Mouse (Mus musculus): ENCODE measurements around the gene Cd36. TPM values are rescaled to one million over a fixed set of nuclear protein-coding genes. Genes with fewer than 3 reads are reported as not detected.
"Not testable (repeated sequence)": the region's sequence is repeated elsewhere in the genome, so short reads cannot be mapped to it uniquely, and the experiment has no call there.

The Cd36 gene
- polyA plus RNA-seq (2012; rRNA removed), result 0.35 and 0.38 TPM in 2 replicates

DNA sequence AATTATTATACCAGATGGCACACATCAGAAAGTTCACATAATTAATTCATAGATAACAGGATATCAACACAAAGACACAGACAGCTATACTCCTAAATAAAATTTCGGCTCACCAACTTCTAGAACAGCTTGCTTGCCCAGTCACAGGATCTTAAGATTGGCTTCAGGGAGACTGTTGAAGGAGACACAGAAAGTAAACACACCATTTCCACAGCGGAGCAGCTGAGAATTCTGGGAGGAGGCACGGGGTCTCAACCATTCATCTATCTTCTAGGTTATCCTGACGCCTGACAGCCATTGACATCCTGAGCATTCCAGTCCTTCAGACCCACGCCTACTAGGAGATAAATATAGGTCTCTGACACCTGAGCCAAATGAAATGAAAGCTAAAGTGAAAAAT is at the start of gene Cd36:
Gene Cd36 (minus strand): TSS at position 204 of the 400 bp plus-strand sequence.
- H3K4me1 ChIP-seq (ENCODE audit: control insufficient read depth, insufficient read depth, low read length), result no peaks in the 10 kb centered on the region
- no peak for TF ChIP-seq POLR2A (IDR thresholded peaks at IDR 0.05; ENCODE audit: borderline replicate concordance, insufficient read depth, low read length)
- no peak for TF ChIP-seq CTCF (IDR thresholded peaks at IDR 0.05; ENCODE audit: borderline replicate concordance, insufficient read depth, low read depth, low read length)
- no peaks in the 10 kb centered on the region for H3K27me3 ChIP-seq (ENCODE audit: control insufficient read depth, insufficient read depth, low read length)
- 72% methylated on average over 5 of the region's 5 CpGs for WGBS
- no peak within 1 kb of the TSS for H3K27ac ChIP-seq (ENCODE audit: insufficient read depth, low read length)
- no peak for DNase-seq
- H3K4me3 ChIP-seq (replicated peaks; ENCODE audit: insufficient read depth, low read depth, low read length), result no peak within 1 kb of the TSS

DNA sequence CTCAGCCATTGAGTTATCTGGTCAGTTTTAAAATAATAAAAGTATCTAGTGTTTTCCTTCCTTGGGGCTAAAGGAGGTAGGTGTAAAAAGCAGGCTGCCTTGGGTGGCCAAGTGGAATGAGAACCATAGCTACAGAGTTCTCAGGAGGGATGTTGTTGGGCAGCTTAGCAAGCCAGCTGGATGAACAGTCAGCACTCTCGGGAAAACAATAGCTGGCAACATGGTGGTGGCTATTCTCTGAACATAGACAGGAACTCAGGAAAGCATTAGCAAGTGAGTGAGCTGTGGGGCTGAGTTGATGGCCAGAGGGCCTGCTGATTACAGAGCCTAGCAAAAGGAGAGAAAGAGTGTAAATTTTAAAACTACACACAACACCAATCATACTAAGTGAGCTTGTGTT is 45.9 kb upstream of the Cd36 start:
- H3K27ac ChIP-seq (ENCODE audit: insufficient read depth, low read length), result no peak overlapping the region
- 18% methylated on average over 1 of the region's 1 CpGs for WGBS
- no peaks in the 10 kb centered on the region for H3K27me3 ChIP-seq (ENCODE audit: control insufficient read depth, insufficient read depth, low read length)
- no peaks in the 10 kb centered on the region for H3K4me1 ChIP-seq (ENCODE audit: control insufficient read depth, insufficient read depth, low read length)
- TF ChIP-seq POLR2A (IDR thresholded peaks at IDR 0.05; ENCODE audit: borderline replicate concordance, insufficient read depth, low read length), result no peak
- TF ChIP-seq CTCF (IDR thresholded peaks at IDR 0.05; ENCODE audit: borderline replicate concordance, insufficient read depth, low read depth, low read length), result no peak
- no peak for DNase-seq
- H3K4me3 ChIP-seq (replicated peaks; ENCODE audit: insufficient read depth, low read depth, low read length), result no peak overlapping the region

DNA sequence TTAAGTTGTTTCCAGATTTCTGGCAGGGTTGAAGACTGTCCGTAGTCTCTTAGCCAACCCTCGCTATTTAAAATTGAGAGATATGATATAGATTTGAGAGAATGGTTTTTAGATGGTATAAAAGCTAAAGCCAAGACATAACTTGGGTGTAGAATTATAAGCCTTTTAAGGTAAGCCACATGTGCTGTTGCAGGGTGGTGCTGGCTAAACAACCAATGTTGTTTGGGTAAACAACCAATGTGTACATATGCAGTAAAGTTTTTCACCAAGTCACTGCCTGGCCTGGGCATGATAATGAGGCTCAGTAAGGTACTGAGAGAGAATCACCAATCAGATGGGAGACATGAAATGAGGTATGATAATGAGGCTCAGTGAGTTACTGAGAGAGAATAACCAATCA is 43.0 kb upstream of the Cd36 start:
- not testable (repeated sequence) for H3K27ac ChIP-seq (ENCODE audit: insufficient read depth, low read length); H3K4me3 ChIP-seq (replicated peaks; ENCODE audit: insufficient read depth, low read depth, low read length); H3K4me1 ChIP-seq (ENCODE audit: control insufficient read depth, insufficient read depth, low read length); H3K27me3 ChIP-seq (ENCODE audit: control insufficient read depth, insufficient read depth, low read length); DNase-seq
- 95% methylated on average over 2 of the region's 2 CpGs for WGBS

DNA sequence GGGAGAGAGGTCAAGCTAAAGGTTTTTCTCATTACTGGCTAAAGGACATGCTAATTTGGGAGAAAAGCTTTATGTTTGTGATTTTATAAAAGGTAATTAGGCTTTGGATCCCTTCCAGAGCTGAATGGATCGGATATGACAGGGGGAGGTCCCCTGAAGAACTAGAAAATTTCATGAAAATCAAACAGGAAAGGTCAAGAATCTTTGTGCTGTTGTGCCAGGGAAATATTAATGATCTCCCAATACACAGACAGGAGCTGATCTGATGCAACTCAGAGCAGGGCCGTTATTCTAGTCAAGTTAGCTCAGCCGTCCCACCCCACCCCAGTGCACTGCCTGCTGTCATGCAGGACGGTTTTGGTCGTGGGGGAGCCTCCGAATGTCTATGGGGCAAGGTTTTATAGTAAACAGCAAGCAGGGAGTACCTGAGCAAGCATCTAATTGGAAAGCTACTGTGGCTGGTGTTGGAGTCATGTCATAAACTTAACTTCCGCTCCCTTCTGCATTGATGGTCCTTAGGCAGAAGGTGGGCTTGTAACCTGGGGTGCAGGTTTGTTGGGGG is 40.5 kb upstream of the Cd36 start:
- no peak for DNase-seq
- TF ChIP-seq POLR2A (IDR thresholded peaks at IDR 0.05; ENCODE audit: borderline replicate concordance, insufficient read depth, low read length) (no peak), CTCF (IDR thresholded peaks at IDR 0.05; ENCODE audit: borderline replicate concordance, insufficient read depth, low read depth, low read length) (no peak)
- WGBS, result 31% methylated on average over 7 of the region's 7 CpGs
- Histone ChIP-seq H3K27ac (ENCODE audit: insufficient read depth, low read length) (no peak overlapping the region), H3K4me1 (ENCODE audit: control insufficient read depth, insufficient read depth, low read length) (no peaks in the 10 kb centered on the region), H3K27me3 (ENCODE audit: control insufficient read depth, insufficient read depth, low read length) (no peaks in the 10 kb centered on the region), H3K4me3 (replicated peaks; ENCODE audit: insufficient read depth, low read depth, low read length) (no peak overlapping the region)

DNA sequence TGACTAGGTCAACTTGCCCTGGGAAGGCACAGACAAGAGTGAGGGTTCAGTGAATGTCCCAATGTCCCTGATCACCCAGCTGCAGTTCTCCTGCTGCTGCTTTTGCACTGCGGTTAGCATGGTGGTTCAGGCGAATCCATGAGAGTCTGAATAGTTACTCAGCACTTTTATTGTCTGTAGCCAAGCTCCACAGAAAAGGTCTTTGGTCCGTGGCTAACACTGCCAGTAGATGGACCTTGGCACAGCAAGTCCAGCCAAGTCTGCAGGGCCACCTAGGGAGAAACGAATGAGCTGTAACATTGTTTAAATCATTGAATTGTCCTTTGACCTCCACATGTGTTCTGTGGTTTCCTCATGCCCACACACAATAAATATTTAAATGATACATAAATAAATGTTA is 39.9 kb upstream of the Cd36 start:
- H3K27ac ChIP-seq (ENCODE audit: insufficient read depth, low read length), result no peak overlapping the region

DNA sequence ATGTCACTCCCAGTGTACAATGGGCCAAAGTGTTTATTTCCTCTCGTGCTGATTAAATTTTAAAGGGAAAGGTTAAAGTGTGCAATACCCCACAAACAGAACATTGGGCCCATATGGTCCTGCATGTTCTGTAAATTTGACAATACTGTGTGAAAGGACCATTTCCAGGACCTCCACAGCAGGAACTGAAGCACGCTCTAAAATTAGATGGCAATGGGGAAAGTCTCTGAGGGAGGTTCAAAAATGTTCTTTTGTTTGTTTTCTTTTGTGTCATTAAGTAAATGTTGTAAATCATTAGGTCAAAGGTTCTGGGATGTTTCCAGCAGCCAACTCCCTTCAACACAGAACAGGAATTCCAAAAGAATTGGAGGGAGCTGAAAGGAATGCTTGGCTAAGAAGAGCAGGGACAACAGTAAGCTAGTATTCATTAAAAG is 35.5 kb upstream of the Cd36 start:
- 56% methylated on average over 2 of the region's 2 CpGs for WGBS
- Histone ChIP-seq H3K27me3 (ENCODE audit: control insufficient read depth, insufficient read depth, low read length) (no peaks in the 10 kb centered on the region), H3K4me3 (replicated peaks; ENCODE audit: insufficient read depth, low read depth, low read length) (no peak overlapping the region), H3K4me1 (ENCODE audit: control insufficient read depth, insufficient read depth, low read length) (no peaks in the 10 kb centered on the region), H3K27ac (ENCODE audit: insufficient read depth, low read length) (no peak overlapping the region)
- no peak for DNase-seq
- no peak for TF ChIP-seq POLR2A (IDR thresholded peaks at IDR 0.05; ENCODE audit: borderline replicate concordance, insufficient read depth, low read length)
- no peak for TF ChIP-seq CTCF (IDR thresholded peaks at IDR 0.05; ENCODE audit: borderline replicate concordance, insufficient read depth, low read depth, low read length)

More for the DNA sequence above, 39.9 kb upstream of the Cd36 start:
- H3K27me3 ChIP-seq (ENCODE audit: control insufficient read depth, insufficient read depth, low read length), result no peaks in the 10 kb centered on the region
- H3K4me1 ChIP-seq (ENCODE audit: control insufficient read depth, insufficient read depth, low read length), result no peaks in the 10 kb centered on the region
- H3K4me3 ChIP-seq (replicated peaks; ENCODE audit: insufficient read depth, low read depth, low read length), result no peak overlapping the region
- 6% methylated on average over 4 of the region's 4 CpGs for WGBS
- no peak for TF ChIP-seq POLR2A (IDR thresholded peaks at IDR 0.05; ENCODE audit: borderline replicate concordance, insufficient read depth, low read length)
- TF ChIP-seq CTCF (IDR thresholded peaks at IDR 0.05; ENCODE audit: borderline replicate concordance, insufficient read depth, low read depth, low read length), result no peak
- DNase-seq, result no peak

DNA sequence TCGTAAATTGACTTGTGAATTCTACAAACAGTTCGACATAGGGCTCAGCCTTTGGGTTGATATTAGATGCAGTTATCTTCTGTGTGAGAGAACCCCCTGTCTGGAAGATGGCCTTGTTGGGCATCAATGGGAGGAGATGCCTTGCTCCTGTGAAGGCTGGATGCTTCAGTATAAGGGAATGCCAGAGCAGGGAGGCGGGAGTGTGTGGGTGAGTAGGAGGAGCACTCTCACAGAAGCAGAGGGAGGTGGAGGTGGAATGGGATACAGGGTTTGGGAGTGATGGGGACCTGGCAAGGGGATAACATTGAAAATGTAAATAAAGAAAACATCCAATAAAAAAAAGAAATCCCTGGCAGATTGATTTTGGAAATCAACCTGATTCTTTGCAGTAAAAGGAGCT is 35.0 kb upstream of the Cd36 start:
- no peaks in the 10 kb centered on the region for H3K4me1 ChIP-seq (ENCODE audit: control insufficient read depth, insufficient read depth, low read length)
- no peak for TF ChIP-seq POLR2A (IDR thresholded peaks at IDR 0.05; ENCODE audit: borderline replicate concordance, insufficient read depth, low read length)
- no peak for DNase-seq
- H3K27me3 ChIP-seq (ENCODE audit: control insufficient read depth, insufficient read depth, low read length), result no peaks in the 10 kb centered on the region
- no peak overlapping the region for H3K4me3 ChIP-seq (replicated peaks; ENCODE audit: insufficient read depth, low read depth, low read length)
- WGBS, result 84% methylated on average over 3 of the region's 3 CpGs
- H3K27ac ChIP-seq (ENCODE audit: insufficient read depth, low read length), result no peak overlapping the region

DNA sequence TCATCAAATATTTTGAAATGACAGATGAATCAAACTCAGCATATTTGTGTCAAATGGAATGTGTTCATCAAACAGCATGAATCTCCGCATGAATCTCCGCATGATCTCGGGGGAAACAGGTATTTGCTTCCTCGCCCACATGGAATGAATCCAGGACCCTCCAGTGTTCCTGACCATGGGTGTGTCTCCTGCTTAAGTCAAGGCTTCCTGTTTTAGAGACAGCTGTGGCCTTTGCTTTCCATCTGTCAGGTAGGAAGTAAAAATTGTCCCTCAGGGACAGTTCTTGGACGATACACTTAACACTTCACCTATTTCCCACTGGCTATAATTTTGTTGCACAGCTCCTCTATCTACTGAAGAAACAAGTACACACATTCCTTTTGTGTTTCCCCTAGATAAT is 30.4 kb upstream of the Cd36 start:
- H3K4me1 ChIP-seq (ENCODE audit: control insufficient read depth, insufficient read depth, low read length), result no peaks in the 10 kb centered on the region
- 25% methylated on average over 5 of the region's 5 CpGs for WGBS
- H3K27ac ChIP-seq (ENCODE audit: insufficient read depth, low read length), result no peak overlapping the region
- no peak for DNase-seq
- TF ChIP-seq POLR2A (IDR thresholded peaks at IDR 0.05; ENCODE audit: borderline replicate concordance, insufficient read depth, low read length) (no peak), CTCF (IDR thresholded peaks at IDR 0.05; ENCODE audit: borderline replicate concordance, insufficient read depth, low read depth, low read length) (no peak)
- H3K27me3 ChIP-seq (ENCODE audit: control insufficient read depth, insufficient read depth, low read length), result no peaks in the 10 kb centered on the region
- no peak overlapping the region for H3K4me3 ChIP-seq (replicated peaks; ENCODE audit: insufficient read depth, low read depth, low read length)
